Mouse (Mus musculus) heart, embryonic 14.5 days (tissue): ENCODE results near the gene Pibf1. TPM values are rescaled to one million over a fixed set of nuclear protein-coding genes. Genes with fewer than 3 reads are reported as not detected.

Source experiments
- ATAC-seq: fragments of 200-750 bp; cut with Nextera tagmentation; 2 replicates; pipeline ENCODE4 v1.8.0; 2017; ENCODE audit warnings: low read depth, moderate TSS enrichment; ENCODE audit not compliant: insufficient number of reproducible peaks, insufficient read depth, low FRiP score
- H3K27ac ChIP-seq, 2 experiments: fragments of 200-500 bp in 1 of 2; fragments of 300-500 bp in 1 of 2; sonication (generic) in 1 of 2; replicated peaks in 1 of 2; 2 replicates each; pipeline ENCODE4 v1.5.1; 2012 to 2014; ENCODE audit warnings: low read depth in 2 of 2, low read length in 2 of 2, control low read depth in 1 of 2, mild to moderate bottlenecking in 1 of 2, mixed read lengths in 1 of 2; ENCODE audit not compliant: control insufficient read depth in 1 of 2, insufficient read depth in 1 of 2
- H3K27me3 ChIP-seq: fragments of 300-500 bp; sonication (generic); 2 replicates; pipeline ENCODE4 v1.6.1; 2014; ENCODE audit warnings: mild to moderate bottlenecking, low read length, control low read depth; ENCODE audit not compliant: control insufficient read depth, insufficient read depth
- H3K36me3 ChIP-seq: fragments of 300-500 bp; sonication (generic); 2 replicates; pipeline ENCODE4 v1.6.1; 2014; ENCODE audit warnings: mild to moderate bottlenecking, control low read depth, low read length, mixed read lengths; ENCODE audit not compliant: control insufficient read depth, insufficient read depth
- H3K4me1 ChIP-seq, 2 experiments: fragments of 200-500 bp in 1 of 2; fragments of 300-500 bp in 1 of 2; sonication (generic) in 1 of 2; 2 replicates each; pipeline ENCODE4 v1.6.1; 2012 to 2014; ENCODE audit warnings: low read length in 2 of 2, control low read depth in 1 of 2, mixed read lengths in 1 of 2; ENCODE audit not compliant: control insufficient read depth in 2 of 2, insufficient read depth in 2 of 2
- H3K4me2 ChIP-seq: fragments of 300-500 bp; sonication (generic); 2 replicates; pipeline ENCODE4 v1.6.1; 2014; ENCODE audit warnings: mild to moderate bottlenecking, low read length
- H3K4me3 ChIP-seq, 2 experiments: fragments of 200-500 bp in 1 of 2; fragments of 300-500 bp in 1 of 2; sonication (generic) in 1 of 2; 2 replicates each; pipeline ENCODE4 v1.5.1; 2012 to 2014; ENCODE audit warnings: low read length in 2 of 2, mild to moderate bottlenecking in 2 of 2, control low read depth in 1 of 2, low read depth in 1 of 2, moderate library complexity in 1 of 2; ENCODE audit not compliant: control insufficient read depth in 1 of 2, insufficient read depth in 1 of 2
- H3K9ac ChIP-seq: fragments of 300-500 bp; sonication (generic); 2 replicates; pipeline ENCODE4 v1.6.1; 2014; ENCODE audit warnings: mild to moderate bottlenecking, low read length
- H3K9me3 ChIP-seq: fragments of 300-500 bp; sonication (generic); 2 replicates; pipeline ENCODE4 v1.6.1; 2016; ENCODE audit warnings: low read length, control low read depth; ENCODE audit not compliant: control insufficient read depth
- WGBS: fragments of 180-500 bp; shearing (Covaris S2); extraction: QIAGEN DNeasy Blood & Tissue Kit; methylation state at CpG from one replicate; pipeline ENCODE4 v1.1.7; 2014; 5-methylcytosine and 5-hydroxymethylcytosine counted together
- polyA plus RNA-seq: library from polyadenylated mRNA; unstranded; fragments of >200 nt; fragmentation: Nextera tagmentation; extraction: Ambion mirVana; gene quantifications from 2 replicates; pipeline ENCODE4 v1.2.1, GENCODE M21; 2014

Pibf1 gene
- polyA plus RNA-seq, 1 experiment from 2014 or later = 17.0 TPM

- no peaks in the 10 kb centered on the region for H3K4me1 ChIP-seq
- 73% methylated on average over 11 of the region's 11 CpGs for WGBS
- 0 out of 2 replicates have a peak, but pooled peaks cover 4% of the 10 kb centered on the region for H3K36me3 ChIP-seq
- H3K4me3 ChIP-seq = no peak overlapping the region
- no peak overlapping the region for H3K9ac ChIP-seq
- no peak for ATAC-seq
- H3K27me3 ChIP-seq = no peaks in the 10 kb centered on the region
- no peak overlapping the region for H3K27ac ChIP-seq
- H3K4me2 ChIP-seq = no peak overlapping the region
- no peaks in the 10 kb centered on the region for H3K9me3 ChIP-seq
Measured at GRCm38 (mm10) chr14:99229071-99229780, 130.0 kb downstream of the Pibf1 start.

DNA sequence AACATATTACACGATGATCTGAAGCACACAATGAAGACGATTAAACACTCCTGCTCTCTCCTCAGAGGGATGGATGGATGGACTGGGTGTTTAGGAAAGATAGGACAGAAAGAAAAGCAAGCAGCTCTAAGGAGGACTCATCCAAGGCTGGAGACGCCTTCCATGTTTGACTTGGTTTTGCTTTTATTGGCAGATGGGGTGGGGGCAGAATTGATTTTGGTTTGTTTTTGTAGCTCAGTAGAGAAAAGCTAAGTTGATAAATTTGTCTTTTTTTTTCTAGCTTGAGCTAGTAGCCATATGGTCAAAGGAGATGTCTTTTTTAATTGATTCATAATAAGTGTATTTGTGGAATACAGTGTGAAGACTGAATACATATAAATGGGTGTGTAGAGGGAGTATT is 133.8 kb downstream of the Pibf1 start:
- H3K4me1 ChIP-seq = no peaks in the 10 kb centered on the region
- H3K9me3 ChIP-seq = no peaks in the 10 kb centered on the region
- H3K36me3 ChIP-seq = 0 out of 2 replicates have a peak, but pooled peaks cover 4% of the 10 kb centered on the region
- H3K4me2 ChIP-seq = no peak overlapping the region
- no peak overlapping the region for H3K27ac ChIP-seq
- H3K4me3 ChIP-seq = no peak overlapping the region
- ATAC-seq = no peak
- 84% methylated on average over 3 of the region's 3 CpGs for WGBS
- H3K9ac ChIP-seq = no peak overlapping the region
- no peaks in the 10 kb centered on the region for H3K27me3 ChIP-seq

DNA sequence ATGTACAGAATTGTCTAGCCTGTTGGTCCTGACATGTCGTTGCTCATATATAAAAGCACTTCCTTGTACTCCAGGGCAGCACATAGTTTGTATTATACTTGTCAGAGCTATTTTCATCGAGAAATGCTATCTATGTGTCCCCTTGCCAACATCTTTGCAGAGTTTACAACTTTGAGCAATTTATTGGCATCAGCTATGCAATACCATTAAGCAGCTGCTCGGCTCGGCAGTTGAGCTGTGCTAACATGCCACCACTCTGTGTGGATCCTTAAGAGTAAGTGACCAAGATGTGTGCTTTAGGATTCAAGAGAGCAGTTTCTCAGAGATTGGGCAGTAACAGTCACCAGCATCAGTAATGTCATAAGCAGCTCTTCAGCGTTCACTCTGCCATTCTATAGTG is 137.9 kb downstream of the Pibf1 start:
- WGBS = 72% methylated on average over 5 of the region's 5 CpGs
- no peak for ATAC-seq

DNA sequence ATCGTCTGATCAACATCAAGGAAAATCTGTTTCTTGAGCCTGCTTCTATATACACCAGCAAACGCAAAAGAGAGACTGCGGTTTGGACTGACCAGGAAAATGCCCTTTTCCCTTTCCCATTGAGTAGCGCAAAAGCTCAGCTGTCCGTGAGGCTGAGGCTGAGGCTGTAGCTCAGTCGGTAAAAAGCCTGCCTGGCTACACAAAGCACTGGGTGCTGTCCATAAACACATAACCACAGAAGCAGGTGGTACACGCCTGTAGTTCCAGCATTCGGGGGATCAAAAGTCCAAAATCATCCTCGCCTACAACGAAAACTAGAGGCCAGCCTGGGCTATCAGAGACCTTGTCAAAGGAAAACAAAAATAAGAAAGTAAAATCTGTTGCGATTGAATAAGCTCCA is 141.3 kb downstream of the Pibf1 start:
- no peak overlapping the region for H3K27ac ChIP-seq

More for the DNA sequence above, 137.9 kb downstream of the Pibf1 start:
- no peaks in the 10 kb centered on the region for H3K4me1 ChIP-seq
- H3K27me3 ChIP-seq = no peaks in the 10 kb centered on the region
- H3K4me2 ChIP-seq = no peak overlapping the region
- H3K9me3 ChIP-seq = no peaks in the 10 kb centered on the region
- H3K4me3 ChIP-seq = no peak overlapping the region
- H3K36me3 ChIP-seq = 0 out of 2 replicates have a peak, but pooled peaks cover 4% of the 10 kb centered on the region
- H3K9ac ChIP-seq = no peak overlapping the region
- H3K27ac ChIP-seq = no peak overlapping the region

DNA sequence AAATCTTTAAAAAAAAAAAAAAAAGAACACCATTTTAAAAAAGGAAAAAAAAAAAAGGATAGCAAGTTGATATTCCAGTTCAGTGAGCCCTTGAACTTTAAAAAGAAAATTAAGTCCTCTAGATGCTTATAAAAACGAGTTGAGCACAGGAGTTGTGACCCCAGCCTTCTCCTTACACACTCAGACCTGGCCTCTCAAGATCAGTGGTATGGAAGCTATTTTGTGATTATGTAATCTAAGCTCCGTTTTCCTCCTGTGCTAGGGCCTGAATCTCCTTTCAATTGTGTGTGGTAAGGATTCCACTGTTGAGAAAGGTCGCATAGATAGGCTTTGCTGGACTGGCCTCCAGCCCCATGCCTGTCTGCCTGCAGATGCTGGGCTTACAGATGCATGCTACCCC is 145.3 kb downstream of the Pibf1 start:
- no peak for ATAC-seq
- Histone ChIP-seq H3K4me2 (no peak overlapping the region), H3K27me3 (no peaks in the 10 kb centered on the region), H3K9me3 (no peaks in the 10 kb centered on the region), H3K4me1 (no peaks in the 10 kb centered on the region), H3K27ac (no peak overlapping the region), H3K4me3 (no peak overlapping the region), H3K9ac (no peak overlapping the region), H3K36me3 (peaks cover 12% of the 10 kb centered on the region)
- WGBS = 53% methylated on average over 3 of the region's 3 CpGs

More for the DNA sequence above, 141.3 kb downstream of the Pibf1 start:
- ATAC-seq = no peak
- H3K4me2 ChIP-seq = no peak overlapping the region
- no peak overlapping the region for H3K4me3 ChIP-seq
- 86% methylated on average over 11 of the region's 11 CpGs for WGBS
- H3K9me3 ChIP-seq = no peaks in the 10 kb centered on the region
- H3K36me3 ChIP-seq = peaks cover 9% of the 10 kb centered on the region
- H3K4me1 ChIP-seq = no peaks in the 10 kb centered on the region
- H3K27me3 ChIP-seq = no peaks in the 10 kb centered on the region
- no peak overlapping the region for H3K9ac ChIP-seq

DNA sequence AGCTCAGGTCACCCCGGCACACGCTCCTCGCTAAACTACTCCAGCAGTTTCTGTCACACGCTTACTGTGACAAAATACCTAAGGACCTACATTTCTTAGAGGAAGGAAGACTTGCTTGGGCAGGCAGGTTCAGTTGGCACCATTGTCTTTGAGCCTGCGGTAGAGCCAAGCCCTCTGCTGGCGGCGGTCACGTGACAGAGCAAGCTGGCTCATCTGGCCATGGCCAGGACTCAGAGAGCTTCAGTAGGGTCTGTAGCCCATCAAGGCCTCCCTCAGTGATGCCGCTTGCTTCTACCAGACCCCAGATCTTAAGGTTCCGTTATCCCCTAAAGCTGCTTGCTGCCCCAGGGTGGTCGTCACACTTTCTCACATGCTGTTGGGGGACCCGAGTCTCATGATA is 162.8 kb downstream of the Pibf1 start:
- H3K27ac ChIP-seq = no peak overlapping the region
- H3K27me3 ChIP-seq = no peaks in the 10 kb centered on the region
- H3K4me1 ChIP-seq = peaks cover 7 to 9% of the 10 kb centered on the region in 2 experiments; a peak in 2 of 4 replicates
- WGBS = 92% methylated on average over 12 of the region's 12 CpGs
- no peak overlapping the region for H3K9ac ChIP-seq
- no peak overlapping the region for H3K4me2 ChIP-seq
- H3K36me3 ChIP-seq = 0 out of 2 replicates have a peak, but pooled peaks cover under 1% of the 10 kb centered on the region
- H3K9me3 ChIP-seq = no peaks in the 10 kb centered on the region
- H3K4me3 ChIP-seq = no peak overlapping the region
- ATAC-seq = no peak

DNA sequence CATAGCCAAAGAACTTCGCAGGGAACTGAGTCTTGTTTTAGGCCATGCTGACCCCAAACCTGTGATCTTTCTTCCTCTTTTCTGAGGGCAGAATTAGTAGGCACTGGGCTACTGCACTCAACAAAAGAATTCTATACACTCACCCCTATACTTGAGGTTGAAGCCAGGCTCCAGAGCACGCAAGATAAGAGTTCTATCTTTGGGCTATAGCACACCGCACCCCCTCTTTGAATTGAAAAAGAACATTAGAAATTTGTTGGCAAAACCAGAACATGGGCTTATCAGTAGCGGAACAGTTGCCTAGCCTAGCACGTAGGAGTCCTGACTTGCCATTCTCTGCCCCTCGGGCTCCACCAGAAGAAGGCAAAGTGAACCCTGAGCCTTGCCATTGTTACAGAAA is 164.6 kb downstream of the Pibf1 start:
- Histone ChIP-seq H3K27me3 (no peaks in the 10 kb centered on the region), H3K4me2 (no peak overlapping the region), H3K4me3 (no peak overlapping the region), H3K27ac (no peak overlapping the region), H3K9ac (no peak overlapping the region), H3K9me3 (no peaks in the 10 kb centered on the region), H3K36me3 (no peaks in the 10 kb centered on the region), H3K4me1 (peaks cover 7 to 9% of the 10 kb centered on the region in 2 experiments; a peak in 2 of 4 replicates)
- no peak for ATAC-seq
- WGBS = 60% methylated on average over 6 of the region's 6 CpGs

DNA sequence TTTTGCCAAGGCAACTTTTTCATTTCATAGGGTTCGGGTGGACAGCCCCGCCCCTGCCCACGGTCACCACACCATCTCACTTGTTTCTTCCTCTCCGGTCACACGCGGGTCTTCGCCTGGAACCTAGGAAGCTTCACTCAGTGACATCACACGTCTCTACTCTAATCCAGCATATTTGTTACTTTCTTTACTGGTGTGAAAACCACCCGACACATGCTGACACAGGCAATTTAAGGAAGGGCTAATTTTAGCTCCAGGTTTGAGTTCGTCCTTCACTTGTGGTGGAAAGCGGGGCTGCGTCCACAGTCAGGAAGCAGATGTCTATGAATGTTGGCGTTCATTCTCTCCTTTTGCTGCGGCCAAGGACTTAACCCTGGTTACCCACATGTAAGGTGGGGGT is 166.6 kb downstream of the Pibf1 start:
- H3K4me2 ChIP-seq = no peak overlapping the region
- H3K4me3 ChIP-seq = no peak overlapping the region
- H3K9me3 ChIP-seq = no peaks in the 10 kb centered on the region
- no peaks in the 10 kb centered on the region for H3K27me3 ChIP-seq
- no peaks in the 10 kb centered on the region for H3K36me3 ChIP-seq
- ATAC-seq = no peak
- peaks cover 7 to 9% of the 10 kb centered on the region in 2 experiments; a peak in 2 of 4 replicates for H3K4me1 ChIP-seq
- H3K27ac ChIP-seq = no peak overlapping the region
- WGBS = 73% methylated on average over 14 of the region's 14 CpGs
- no peak overlapping the region for H3K9ac ChIP-seq
